Mouse (Mus musculus) granulocyte monocyte progenitor cell, adult 5-6 weeks (primary cell): Measurements from ENCODE around the gene Olfr661. TPM values are rescaled to one million over a fixed set of nuclear protein-coding genes. Genes with fewer than 3 reads are reported as not detected.

Experiments used
- ATAC-seq: replicated peaks from 2 replicates; pipeline ENCODE4 v1.8.0; 2016; ENCODE audit warnings: mild to moderate bottlenecking, moderate TSS enrichment, inconsistent platforms; ENCODE audit not compliant: poor library complexity, severe bottlenecking
- total RNA-seq, 2 experiments: library from RNA; stranded (forward) in 1 of 2; stranded (reverse) in 1 of 2; fragments of 200-712, 200-1000 nt in 1 of 2; fragments of >200 nt in 1 of 2; fragmentation: Nextera tagmentation in 1 of 2; gene quantifications; 2 replicates each; pipeline ENCODE4 v1.2.3; 2014 to 2017

Olfr661 gene
- total RNA-seq (2014; fragmentation: Nextera tagmentation) = not detected in 2 replicates
- total RNA-seq (2017) = not detected in 2 replicates

- no peak for ATAC-seq
Measured at GRCm38 (mm10) chr7:104686201-104686600, at the start of gene Olfr661. Olfr661 (plus strand) TSS chr7:104686501.

GRCm38 (mm10) chr7:104646841-104647482 lies 39.3 kb upstream of the Olfr661 start, which contains the start of gene Olfr658:
Olfr658 (minus strand) TSS chr7:104647305.
- peak; percentile 100 for ATAC-seq

- ATAC-seq = no peak
Measured at GRCm38 (mm10) chr7:104666453-104666852, 19.8 kb upstream of the Olfr661 start, which contains the start of gene Olfr659. Olfr659 (plus strand) TSS chr7:104666753.

Other genes starting within 250 kb of the Olfr661 start
- gene Trim30a, start 221.3 kb upstream of the Olfr661 start, total RNA-seq (2014; fragmentation: Nextera tagmentation) = 42.3 and 46.7 TPM in 2 replicates
- 29.0 and 37.9 TPM in 2 replicates for gene Trim30a, start 221.3 kb upstream of the Olfr661 start, total RNA-seq (2017)
- 7.4 and 10.6 TPM in 2 replicates for gene Trim30d, start 178.7 kb upstream of the Olfr661 start, total RNA-seq (2014; fragmentation: Nextera tagmentation)
- 6.2 and 13.4 TPM in 2 replicates for gene Trim30d, start 178.7 kb upstream of the Olfr661 start, total RNA-seq (2017)
- gene Olfr651, start 136.4 kb upstream of the Olfr661 start, total RNA-seq (2014; fragmentation: Nextera tagmentation) = not detected in 2 replicates
- not detected in 2 replicates for gene Olfr651, start 136.4 kb upstream of the Olfr661 start, total RNA-seq (2017)
- gene Olfr652, start 125.6 kb upstream of the Olfr661 start, total RNA-seq (2014; fragmentation: Nextera tagmentation) = not detected in 2 replicates
- gene Olfr652, start 125.6 kb upstream of the Olfr661 start, total RNA-seq (2017) = not detected in 2 replicates
- not detected in 2 replicates for gene Olfr653, start 109.2 kb upstream of the Olfr661 start, total RNA-seq (2014; fragmentation: Nextera tagmentation)
- gene Olfr653, start 109.2 kb upstream of the Olfr661 start, total RNA-seq (2017) = not detected in 2 replicates
- not detected in 2 replicates for gene Olfr654, start 99.5 kb upstream of the Olfr661 start, total RNA-seq (2014; fragmentation: Nextera tagmentation)
- not detected in 2 replicates for gene Olfr654, start 99.5 kb upstream of the Olfr661 start, total RNA-seq (2017)
- gene Olfr655, start 84.7 kb upstream of the Olfr661 start, total RNA-seq (2014; fragmentation: Nextera tagmentation) = not detected in 2 replicates
- 0.17 TPM in 1 of 2 replicates, not detected in the other for gene Olfr655, start 84.7 kb upstream of the Olfr661 start, total RNA-seq (2017)
- gene Olfr656, start 72.5 kb upstream of the Olfr661 start, total RNA-seq (2014; fragmentation: Nextera tagmentation) = not detected in 2 replicates
- not detected in 2 replicates for gene Olfr656, start 72.5 kb upstream of the Olfr661 start, total RNA-seq (2017)
- not detected in 2 replicates for gene Olfr657, start 61.7 kb upstream of the Olfr661 start, total RNA-seq (2014; fragmentation: Nextera tagmentation)
- not detected in 2 replicates for gene Olfr657, start 61.7 kb upstream of the Olfr661 start, total RNA-seq (2017)
- gene Olfr658, start 39.2 kb upstream of the Olfr661 start, total RNA-seq (2014; fragmentation: Nextera tagmentation) = 0.13 TPM in 1 of 2 replicates, not detected in the other
- 0.17 and 0.36 TPM in 2 replicates for gene Olfr658, start 39.2 kb upstream of the Olfr661 start, total RNA-seq (2017)
- gene Olfr659, start 19.7 kb upstream of the Olfr661 start, total RNA-seq (2014; fragmentation: Nextera tagmentation) = not detected in 2 replicates
- gene Olfr659, start 19.7 kb upstream of the Olfr661 start, total RNA-seq (2017) = not detected in 2 replicates
- not detected in 2 replicates for gene Usp17le, start 91.0 kb downstream of the Olfr661 start, total RNA-seq (2014; fragmentation: Nextera tagmentation)
- not detected in 2 replicates for gene Usp17le, start 91.0 kb downstream of the Olfr661 start, total RNA-seq (2017)
- not detected in 2 replicates for gene Usp17lb, start 156.1 kb downstream of the Olfr661 start, total RNA-seq (2014; fragmentation: Nextera tagmentation)
- gene Usp17lb, start 156.1 kb downstream of the Olfr661 start, total RNA-seq (2017) = not detected in 2 replicates
- gene Usp17la, start 170.5 kb downstream of the Olfr661 start, total RNA-seq (2014; fragmentation: Nextera tagmentation) = not detected in 2 replicates
- not detected in 2 replicates for gene Usp17la, start 170.5 kb downstream of the Olfr661 start, total RNA-seq (2017)
- not detected in 2 replicates for gene Olfr665, start 191.5 kb downstream of the Olfr661 start, total RNA-seq (2014; fragmentation: Nextera tagmentation)
- not detected in 2 replicates for gene Olfr665, start 191.5 kb downstream of the Olfr661 start, total RNA-seq (2017)
- not detected in 2 replicates for gene Olfr666, start 209.5 kb downstream of the Olfr661 start, total RNA-seq (2014; fragmentation: Nextera tagmentation)
- not detected in 2 replicates for gene Olfr666, start 209.5 kb downstream of the Olfr661 start, total RNA-seq (2017)
- gene Olfr667, start 235.0 kb downstream of the Olfr661 start, total RNA-seq (2014; fragmentation: Nextera tagmentation) = not detected in 2 replicates
- not detected in 2 replicates for gene Olfr667, start 235.0 kb downstream of the Olfr661 start, total RNA-seq (2017)
- gene Olfr668, start 241.6 kb downstream of the Olfr661 start, total RNA-seq (2014; fragmentation: Nextera tagmentation) = not detected in 2 replicates
- gene Olfr668, start 241.6 kb downstream of the Olfr661 start, total RNA-seq (2017) = not detected in 2 replicates
- not detected in 2 replicates for gene Olfr669, start 247.7 kb downstream of the Olfr661 start, total RNA-seq (2014; fragmentation: Nextera tagmentation)
- not detected in 2 replicates for gene Olfr669, start 247.7 kb downstream of the Olfr661 start, total RNA-seq (2017)